In genomic region chr12:117496501-117497176, GRCm38 (mm10) we compare ENCODE assay signal across 31 mouse cellular contexts. TPM values are rescaled to one million over a fixed set of nuclear protein-coding genes. Genes with fewer than 3 reads are reported as not detected.
A peak's percentile ranks its signal among the peaks of the same experiment; 100 is the strongest.
DNase-seq lines count a peak whose midpoint lies in the region; ATAC-seq and TF ChIP-seq lines count a peak whose summit lies in the region.
"Had no signal": no experiment of that assay in that cellular context is flagged by ENCODE, and none has a peak within 500 bp of the region (broad histone marks: within the 10 kb centered on the region; RNA-seq: fewer than 3 reads in every experiment).

No protein-coding gene starts in this region.

- H3K27me3 ChIP-seq in embryonic facial prominence, embryonic 11.5 days (ENCODE audit: control insufficient read depth, insufficient read depth, low read length): no peaks in the 10 kb centered on the region
- H3K27me3 ChIP-seq in embryonic facial prominence, embryonic 10.5 days (replicated peaks; ENCODE audit: low read depth, poor library complexity, severe bottlenecking): no peaks in the 10 kb centered on the region
- H3K27me3 ChIP-seq: CH12.LX; embryonic facial prominence, embryonic 12.5 days; forebrain, embryonic 15.5 days; hindbrain, embryonic 13.5 days; midbrain, embryonic 15.5 days; neural tube, embryonic 15.5 days; stomach, embryonic 15.5 days had no signal

- no peak overlapping the region for H3K27ac ChIP-seq in embryonic facial prominence, embryonic 11.5 days (replicated peaks; ENCODE audit: low read depth, low read length)
- no peak overlapping the region for H3K27ac ChIP-seq in embryonic facial prominence, embryonic 10.5 days (replicated peaks)
- 0 out of 2 replicates have a peak overlapping the region, but pooled peaks have one; percentile 21 for H3K27ac ChIP-seq in left cerebral cortex, adult 2 months
- H3K27ac ChIP-seq: embryonic facial prominence, embryonic 12.5 days; forebrain, embryonic 10.5 days; forebrain, embryonic 15.5 days; gastrocnemius, adult 2 months; hindbrain, embryonic 13.5 days; liver, embryonic 15.5 days; midbrain, embryonic 10.5 days; midbrain, embryonic 15.5 days; neural tube, embryonic 15.5 days; stomach, embryonic 15.5 days had no signal

- no peak overlapping the region for H3K4me2 ChIP-seq in embryonic facial prominence, embryonic 11.5 days (ENCODE audit: low read depth, low read length)
- H3K4me2 ChIP-seq: embryonic facial prominence, embryonic 12.5 days; forebrain, embryonic 15.5 days; hindbrain, embryonic 13.5 days; liver, embryonic 15.5 days; lung, embryonic 14.5 days; midbrain, embryonic 15.5 days; neural tube, embryonic 15.5 days; stomach, embryonic 15.5 days had no signal

- WGBS in embryonic facial prominence, embryonic 11.5 days: 43% methylated on average over 3 of the region's 3 CpGs
- WGBS in embryonic facial prominence, embryonic 10.5 days: 44% methylated on average over 3 of the region's 3 CpGs

- H3K9ac ChIP-seq in embryonic facial prominence, embryonic 11.5 days (replicated peaks; ENCODE audit: low read length): no peak overlapping the region
- H3K9ac ChIP-seq: embryonic facial prominence, embryonic 12.5 days; forebrain, embryonic 15.5 days; hindbrain, embryonic 13.5 days; liver, embryonic 15.5 days; lung, embryonic 14.5 days; midbrain, embryonic 15.5 days; neural tube, embryonic 15.5 days; stomach, embryonic 15.5 days had no signal

- peak; percentile 9 for DNase-seq in embryonic facial prominence, embryonic 11.5 days (ENCODE audit: low spot score)
- no peak for DNase-seq in embryonic facial prominence, embryonic 10.5 days (ENCODE audit: low spot score)
- DNase-seq in kidney, adult 9 months: peak; percentile 5
- DNase-seq in kidney, adult 8-10 months: no peak
- no peak for DNase-seq in left cerebral cortex, adult 2 months (ENCODE audit: extremely low spot score in 1 of 2, low spot score in 2 of 2)
- DNase-seq in left cerebral cortex, postnatal 10 days (ENCODE audit: extremely low spot score in 1 of 2, low spot score in 2 of 2): no peak
- DNase-seq in urinary bladder, adult 2 months (ENCODE audit: low spot score): no peak
- DNase-seq in right cerebral cortex, postnatal 10 days (ENCODE audit: low spot score in 2 of 2): no peak
- DNase-seq: adrenal gland, adult 2 months; adrenal gland, postnatal 36 days; cerebellum, adult 2 months; cerebellum, postnatal 14 days; gastrocnemius, adult 2 months; gastrocnemius, postnatal 36 days; left cerebral cortex, postnatal 4 days; liver; lung, embryonic 14.5 days; retina, postnatal 1 day; right cerebral cortex, postnatal 25 days had no signal

- no peaks in the 10 kb centered on the region for H3K4me1 ChIP-seq in embryonic facial prominence, embryonic 11.5 days (ENCODE audit: control insufficient read depth, insufficient read depth, low read length)
- peaks cover 14% of the 10 kb centered on the region for H3K4me1 ChIP-seq in embryonic facial prominence, embryonic 10.5 days
- H3K4me1 ChIP-seq: forebrain, embryonic 15.5 days; liver, embryonic 15.5 days; midbrain, embryonic 15.5 days; neural tube, embryonic 15.5 days; stomach, embryonic 15.5 days had no signal

- H3K9me3 ChIP-seq in embryonic facial prominence, embryonic 11.5 days (replicated peaks; ENCODE audit: control insufficient read depth, low read length): no peaks in the 10 kb centered on the region
- no peaks in the 10 kb centered on the region for H3K9me3 ChIP-seq in embryonic facial prominence, embryonic 10.5 days
- H3K9me3 ChIP-seq: embryonic facial prominence, embryonic 12.5 days; forebrain, embryonic 10.5 days; forebrain, embryonic 15.5 days; hindbrain, embryonic 13.5 days; liver, embryonic 15.5 days; midbrain, embryonic 10.5 days; midbrain, embryonic 15.5 days; neural tube, embryonic 15.5 days; stomach, embryonic 15.5 days had no signal

- H3K4me3 ChIP-seq in embryonic facial prominence, embryonic 11.5 days (ENCODE audit: low read depth, low read length): no peak overlapping the region
- H3K4me3 ChIP-seq in embryonic facial prominence, embryonic 10.5 days: no peak overlapping the region
- no peak overlapping the region for H3K4me3 ChIP-seq in left cerebral cortex, adult 2 months
- H3K4me3 ChIP-seq: embryonic facial prominence, embryonic 12.5 days; forebrain, embryonic 10.5 days; forebrain, embryonic 15.5 days; gastrocnemius, adult 2 months; hindbrain, embryonic 13.5 days; liver, embryonic 15.5 days; midbrain, embryonic 10.5 days; midbrain, embryonic 15.5 days; neural tube, embryonic 15.5 days; stomach, embryonic 15.5 days had no signal

- ATAC-seq in embryonic facial prominence, embryonic 11.5 days (replicated peaks; ENCODE audit: insufficient number of reproducible peaks, low FRiP score, low TSS enrichment, low read depth): no peak
- ATAC-seq: activated CD4-positive, CD25-positive, alpha-beta regulatory T cell, adult 4 months; forebrain, embryonic 15.5 days; intestine, embryonic 16.5 days; midbrain, embryonic 15.5 days had no signal

- H3K36me3 ChIP-seq in embryonic facial prominence, embryonic 11.5 days (replicated peaks; ENCODE audit: control insufficient read depth, insufficient read depth, low read depth, low read length): no peaks in the 10 kb centered on the region
- no peaks in the 10 kb centered on the region for H3K36me3 ChIP-seq in embryonic facial prominence, embryonic 10.5 days (replicated peaks)
- H3K36me3 ChIP-seq: embryonic facial prominence, embryonic 12.5 days; forebrain, embryonic 10.5 days; forebrain, embryonic 15.5 days; hindbrain, embryonic 13.5 days; liver, embryonic 15.5 days; midbrain, embryonic 10.5 days; midbrain, embryonic 15.5 days; neural tube, embryonic 15.5 days; stomach, embryonic 15.5 days had no signal

- intact Hi-C loops in left cerebral cortex, adult 2 months (cut with DNase I): no loop called here
- intact Hi-C loops in left cerebral cortex, postnatal 10 days (cut with DNase I): no loop called here

- no peak for TF ChIP-seq CTCF in left cerebral cortex, adult 2 months (IDR thresholded peaks at IDR 0.05)

RNA-seq across cellular contexts. Expression of gene Rapgef5, which starts 19.6 kb away (rescaled TPM):
- 6.7 and 7.7 TPM in 2 replicates for polyA plus RNA-seq in embryonic facial prominence, embryonic 11.5 days (2014; fragmentation: Nextera tagmentation; extraction: Ambion mirVana)
- polyA plus RNA-seq in embryonic facial prominence, embryonic 10.5 days (2016; fragmentation: Nextera tagmentation; extraction: Ambion mirVana): 6.6 and 7.1 TPM in 2 replicates
- 100 to 1,000 TPM; 149 to 189 TPM for total RNA-seq in left cerebral cortex, adult 2 months (2021)
- total RNA-seq in left cerebral cortex, postnatal 10 days (2021): 100 to 1,000 TPM; 106 to 111 TPM
- polyA plus RNA-seq in urinary bladder, adult 2 months (2012; rRNA removed): 10.9 and 11.4 TPM in 2 replicates

Comparison
In these comparisons a context has a peak if more than half of its experiments do, and no peak if none do; other contexts are left out.
1. DNase-seq: peak in embryonic facial prominence, embryonic 11.5 days (single experiment) and kidney, adult 9 months (single experiment); none in embryonic facial prominence, embryonic 10.5 days (single experiment), kidney, adult 8-10 months (0 of 2), left cerebral cortex, adult 2 months (0 of 2), left cerebral cortex, postnatal 10 days (0 of 2), urinary bladder, adult 2 months (single experiment) and right cerebral cortex, postnatal 10 days (0 of 2).